Mouse (Mus musculus) stomach, embryonic 14.5 days (tissue): Measurements from ENCODE around the gene Gstm7. TPM values are rescaled to one million over a fixed set of nuclear protein-coding genes. Genes with fewer than 3 reads are reported as not detected.
A peak's percentile ranks its signal among the peaks of the same experiment; 100 is the strongest.

Source experiments
- ATAC-seq: fragments of 200-750 bp; cut with Nextera tagmentation; 2 replicates; pipeline ENCODE4 v1.8.0; 2017; ENCODE audit warnings: low read depth, moderate TSS enrichment; ENCODE audit not compliant: insufficient number of reproducible peaks, insufficient read depth, low FRiP score
- H3K27ac ChIP-seq: fragments of 300-500 bp; sonication (generic); 2 replicates; pipeline ENCODE4 v1.5.1; 2014; ENCODE audit warnings: mild to moderate bottlenecking, low read length, moderate library complexity, mixed read lengths
- H3K27me3 ChIP-seq: fragments of 300-500 bp; sonication (generic); 2 replicates; pipeline ENCODE4 v1.6.1; 2014; ENCODE audit warnings: low read length, control low read depth, mixed read lengths; ENCODE audit not compliant: control insufficient read depth, insufficient read depth
- H3K36me3 ChIP-seq: fragments of 300-500 bp; sonication (generic); 2 replicates; pipeline ENCODE4 v1.6.1; 2014; ENCODE audit warnings: mild to moderate bottlenecking, control low read depth, low read length, moderate library complexity, mixed read lengths; ENCODE audit not compliant: control insufficient read depth, insufficient read depth
- H3K4me1 ChIP-seq: fragments of 300-500 bp; sonication (generic); 2 replicates; pipeline ENCODE4 v1.6.1; 2014; ENCODE audit warnings: low read length, control low read depth, mixed read lengths; ENCODE audit not compliant: control insufficient read depth, insufficient read depth
- H3K4me2 ChIP-seq: fragments of 300-500 bp; sonication (generic); replicated peaks from 2 replicates; pipeline ENCODE4 v1.6.1; 2014; ENCODE audit warnings: low read depth, low read length, control low read depth
- H3K4me3 ChIP-seq: fragments of 300-500 bp; sonication (generic); 2 replicates; pipeline ENCODE4 v1.5.1; 2014; ENCODE audit warnings: low read depth, low read length, control low read depth
- H3K9ac ChIP-seq: fragments of 300-500 bp; sonication (generic); replicated peaks from 2 replicates; pipeline ENCODE4 v1.6.1; 2014; ENCODE audit warnings: low read depth, mild to moderate bottlenecking, control low read depth, low read length, moderate library complexity, mixed read lengths
- H3K9me3 ChIP-seq: fragments of 300-500 bp; sonication (generic); 2 replicates; pipeline ENCODE4 v1.6.1; 2016; ENCODE audit warnings: low read depth, low read length, control low read depth; ENCODE audit not compliant: control insufficient read depth
- WGBS: fragments of 180-500 bp; shearing (Covaris S2); extraction: QIAGEN DNeasy Blood & Tissue Kit; methylation state at CpG from one replicate; pipeline ENCODE4 v1.1.7; 2014; 5-methylcytosine and 5-hydroxymethylcytosine counted together
- polyA plus RNA-seq: library from polyadenylated mRNA; unstranded; fragments of >200 nt; fragmentation: Nextera tagmentation; extraction: Ambion mirVana; gene quantifications from 2 replicates; pipeline ENCODE4 v1.2.1, GENCODE M21; 2014

Gstm7 gene
- polyA plus RNA-seq, 1 experiment from 2014 or later, result 19.6 TPM

GRCm38 (mm10) chr3:107877747-107878736 is 53.6 kb downstream of the Gstm7 start:
- Histone ChIP-seq H3K36me3 (no peaks in the 10 kb centered on the region), H3K27ac (no peak overlapping the region), H3K9me3 (no peaks in the 10 kb centered on the region), H3K4me3 (no peak overlapping the region), H3K4me2 (no peak overlapping the region), H3K27me3 (no peaks in the 10 kb centered on the region), H3K9ac (no peak overlapping the region), H3K4me1 (no peaks in the 10 kb centered on the region)
- no peak for ATAC-seq
- WGBS, result 80% methylated on average over 12 of the region's 12 CpGs

GRCm38 (mm10) chr3:107877005-107877404 is 54.6 kb downstream of the Gstm7 start, which contains the start of gene Eps8l3:
Eps8l3 (plus strand) TSS chr3:107877229.
- no peak within 1 kb of the TSS for H3K4me2 ChIP-seq
- H3K4me3 ChIP-seq, result no peak within 1 kb of the TSS
- H3K9me3 ChIP-seq, result no peaks in the 10 kb centered on the region
- no peak within 1 kb of the TSS; the same call in 1 of the 2 replicates for H3K27ac ChIP-seq
- 73% methylated on average over 5 of the region's 5 CpGs for WGBS
- H3K27me3 ChIP-seq, result no peaks in the 10 kb centered on the region
- no peaks in the 10 kb centered on the region for H3K4me1 ChIP-seq
- no peaks in the 10 kb centered on the region for H3K36me3 ChIP-seq
- ATAC-seq, result peak; percentile 67; the same call in 1 of the 2 replicates
- H3K9ac ChIP-seq, result no peak within 1 kb of the TSS

Other genes starting within 250 kb of the Gstm7 start
- gene Ahcyl1, start 235.3 kb downstream of the Gstm7 start, polyA plus RNA-seq, result 99.5 and 103 TPM in 2 replicates
- gene Csf1, start 171.3 kb downstream of the Gstm7 start, polyA plus RNA-seq, result 11.0 and 14.0 TPM in 2 replicates
- gene Eps8l3, start 54.6 kb downstream of the Gstm7 start, polyA plus RNA-seq, result 7.0 and 7.2 TPM in 2 replicates
- gene Gstm5, start 36.0 kb downstream of the Gstm7 start, polyA plus RNA-seq, result 166 and 173 TPM in 2 replicates
- gene Gstm6, start 11.9 kb upstream of the Gstm7 start, polyA plus RNA-seq, result 6.9 and 8.1 TPM in 2 replicates
- 27.4 and 30.9 TPM in 2 replicates for gene Gstm3, start 37.5 kb upstream of the Gstm7 start, polyA plus RNA-seq
- gene Gstm2, start 54.6 kb upstream of the Gstm7 start, polyA plus RNA-seq, result 169 TPM in 2 replicates
- 320 and 324 TPM in 2 replicates for gene Gstm1, start 86.2 kb upstream of the Gstm7 start, polyA plus RNA-seq
- 18.1 and 21.2 TPM in 2 replicates for gene Gstm4, start 113.1 kb upstream of the Gstm7 start, polyA plus RNA-seq
- gene Ampd2, start 154.8 kb upstream of the Gstm7 start, polyA plus RNA-seq, result 33.6 and 36.0 TPM in 2 replicates
- 0.51 and 1.2 TPM in 2 replicates for gene Gnat2, start 161.0 kb upstream of the Gstm7 start, polyA plus RNA-seq
- gene Gnai3, start 214.3 kb upstream of the Gstm7 start, polyA plus RNA-seq, result 154 and 170 TPM in 2 replicates
- 0.07 and 0.26 TPM in 2 replicates for gene Gpr61, start 223.1 kb upstream of the Gstm7 start, polyA plus RNA-seq